Mouse (Mus musculus) R1 (cell line): ENCODE data around the gene Casp14.

Experiments used
- DNase-seq: peaks from one replicate; pipeline ENCODE4 v3.0.0-alpha.2; 2018; ENCODE audit warnings: low read depth, low spot score

Gene Casp14

GRCm38 (mm10) chr10:78670121-78670520 is 48.0 kb downstream of the Casp14 start:
- peak; percentile 53 for DNase-seq

DNA sequence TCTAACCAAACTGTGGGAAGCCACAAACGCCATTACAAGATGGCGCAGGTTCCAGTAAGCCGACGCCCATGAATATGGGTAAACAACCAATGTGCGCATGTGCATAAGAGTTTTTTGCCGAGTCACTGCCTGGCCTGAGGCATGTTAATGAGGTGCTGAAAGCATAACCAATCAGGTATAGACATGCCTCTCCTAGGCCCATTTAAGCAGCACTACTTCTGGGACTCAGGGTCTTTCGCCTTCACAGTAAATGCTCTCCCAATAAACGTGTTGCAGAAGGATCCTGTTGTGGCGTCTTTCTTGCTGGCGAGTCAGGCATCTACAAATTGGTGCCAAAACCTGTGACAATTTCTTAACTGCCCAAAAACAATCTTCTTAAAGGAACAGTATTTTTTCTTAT is 51.4 kb downstream of the Casp14 start:
- peak; percentile 55 for DNase-seq

- DNase-seq = no peak
Observed at GRCm38 (mm10) chr10:78664546-78664945, 53.5 kb downstream of the Casp14 start.
